Mouse (Mus musculus) neural tube, embryonic 11.5 days (tissue): Measurements from ENCODE around the gene Zfp821. TPM values are rescaled to one million over a fixed set of nuclear protein-coding genes. Genes with fewer than 3 reads are reported as not detected.

Experiments used
- ATAC-seq: fragments of 200-750 bp; cut with Nextera tagmentation; 2 replicates; pipeline ENCODE4 v1.8.0; 2017; ENCODE audit warnings: moderate number of reproducible peaks, mild to moderate bottlenecking, moderate TSS enrichment, moderate library complexity; ENCODE audit not compliant: insufficient read depth, low FRiP score, low TSS enrichment
- DNase-seq: peaks from one replicate; pipeline ENCODE4 v3.0.0-alpha.2; 2015; ENCODE audit warnings: low spot score
- H3K27ac ChIP-seq: fragments of 300-500 bp; sonication (generic); 2 replicates; pipeline ENCODE4 v1.5.1; 2014; ENCODE audit warnings: low read depth, mild to moderate bottlenecking, low read length
- H3K27me3 ChIP-seq: fragments of 300-500 bp; sonication (generic); 2 replicates; pipeline ENCODE4 v1.6.1; 2014; ENCODE audit warnings: mild to moderate bottlenecking, low read length, mixed read lengths; ENCODE audit not compliant: control insufficient read depth, insufficient read depth
- H3K36me3 ChIP-seq: fragments of 300-500 bp; sonication (generic); 2 replicates; pipeline ENCODE4 v1.6.1; 2014; ENCODE audit warnings: mild to moderate bottlenecking, low read length, moderate library complexity, mixed read lengths; ENCODE audit not compliant: control insufficient read depth, insufficient read depth
- H3K4me1 ChIP-seq: fragments of 300-500 bp; sonication (generic); 2 replicates; pipeline ENCODE4 v1.6.1; 2014; ENCODE audit warnings: low read length, mixed read lengths; ENCODE audit not compliant: control insufficient read depth, insufficient read depth
- H3K4me2 ChIP-seq: fragments of 300-500 bp; sonication (generic); 2 replicates; pipeline ENCODE4 v1.6.1; 2014; ENCODE audit warnings: low read depth, mild to moderate bottlenecking, moderate library complexity
- H3K4me3 ChIP-seq: fragments of 300-500 bp; sonication (generic); 2 replicates; pipeline ENCODE4 v1.5.1; 2014; ENCODE audit warnings: low read depth, low read length
- H3K9ac ChIP-seq: fragments of 300-500 bp; sonication (generic); 2 replicates; pipeline ENCODE4 v1.6.1; 2014; ENCODE audit warnings: mild to moderate bottlenecking, low read length
- H3K9me3 ChIP-seq: fragments of 300-500 bp; sonication (generic); 2 replicates; pipeline ENCODE4 v1.6.1; 2016; ENCODE audit warnings: low read length; ENCODE audit not compliant: control insufficient read depth
- WGBS: fragments of 180-500 bp; shearing (Covaris S2); extraction: QIAGEN DNeasy Blood & Tissue Kit; methylation state at CpG from one replicate; pipeline ENCODE4 v1.1.7; 2014; 5-methylcytosine and 5-hydroxymethylcytosine counted together
- polyA plus RNA-seq: library from polyadenylated mRNA; unstranded; fragments of >200 nt; fragmentation: Nextera tagmentation; extraction: Ambion mirVana; gene quantifications from 2 replicates; pipeline ENCODE4 v1.2.1, GENCODE M21; 2014

Zfp821 gene
- polyA plus RNA-seq: 52.3 and 55.9 TPM in 2 replicates

DNA sequence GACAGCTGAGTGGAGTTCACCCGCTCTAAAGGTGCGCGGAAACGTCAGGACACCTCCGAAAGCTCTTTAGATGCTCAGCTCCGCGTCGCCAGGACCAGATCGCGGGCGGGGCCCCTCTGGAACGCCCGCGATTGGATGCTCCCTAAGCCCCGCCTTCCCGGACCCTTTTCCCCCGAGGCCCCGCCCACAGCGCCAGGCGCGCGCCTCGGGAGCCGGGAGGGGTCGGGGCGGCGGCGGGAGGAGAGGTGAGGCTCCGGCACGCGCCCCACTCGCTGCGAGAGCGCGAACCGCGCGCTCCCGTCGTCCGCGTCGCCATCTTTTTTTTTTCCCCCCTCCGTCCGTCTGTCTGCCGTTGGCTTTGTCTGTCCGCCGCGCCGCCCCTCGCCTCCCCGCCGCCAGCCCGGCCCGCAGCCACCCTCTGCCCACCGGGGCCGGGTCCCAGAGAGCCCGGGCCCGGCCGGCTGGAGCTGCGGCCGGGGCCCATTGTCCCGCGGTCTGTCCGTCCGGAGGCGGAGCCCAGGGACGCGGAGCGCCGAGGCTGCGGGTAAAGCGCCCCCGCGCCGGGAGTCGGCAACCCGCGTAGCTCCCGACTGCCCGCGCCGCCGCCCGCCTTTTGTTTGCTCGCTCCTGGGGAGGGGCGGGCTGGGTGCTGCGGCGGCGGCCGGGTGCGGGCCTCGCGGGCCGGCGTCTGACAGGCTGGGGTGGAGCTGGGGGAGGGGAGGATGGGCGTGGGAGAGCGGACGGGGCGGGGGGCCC, at the start of gene Zfp821:
TSS of gene Zfp821 (plus strand) at position 227 of the 756 bp plus-strand sequence.
- Histone ChIP-seq H3K9ac (peak within 1 kb of the TSS; percentile 99), H3K27ac (peak within 1 kb of the TSS; percentile 91), H3K36me3 (peaks cover 12% of the 10 kb centered on the region), H3K4me2 (peak within 1 kb of the TSS; percentile 89), H3K9me3 (no peaks in the 10 kb centered on the region), H3K4me3 (peak within 1 kb of the TSS; percentile 96), H3K4me1 (peaks cover 14% of the 10 kb centered on the region), H3K27me3 (peaks cover 8% of the 10 kb centered on the region; the same call in 1 of the 2 replicates)
- WGBS: under 1% methylated on average over 59 of the region's 100 CpGs
- DNase-seq (peak; percentile 99), ATAC-seq (peak; percentile 83)

DNA sequence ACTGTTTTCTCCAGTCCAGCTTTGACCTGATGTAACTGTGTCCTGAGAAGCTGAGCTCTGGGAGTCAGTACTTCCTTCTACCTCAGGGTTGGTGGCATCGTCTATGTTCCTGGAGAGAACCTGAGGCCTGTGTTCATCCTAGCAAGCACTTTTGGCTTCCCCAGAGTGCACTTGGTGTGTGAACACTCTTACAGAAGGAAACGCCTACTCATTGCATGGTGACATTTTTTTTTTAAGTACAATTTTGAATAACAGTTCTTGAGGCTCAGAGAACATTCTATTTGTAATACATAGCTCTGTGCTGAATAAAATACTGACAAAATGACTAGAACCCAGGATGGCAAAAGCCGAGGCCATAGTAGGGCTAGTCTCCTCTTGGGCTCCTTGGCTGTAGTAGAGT, 48.5 kb upstream of the Zfp821 start:
- no peak overlapping the region for H3K27ac ChIP-seq
- no peak overlapping the region for H3K4me2 ChIP-seq
- DNase-seq: no peak
- no peaks in the 10 kb centered on the region for H3K36me3 ChIP-seq
- WGBS: 84% methylated on average over 3 of the region's 3 CpGs
- no peaks in the 10 kb centered on the region for H3K9me3 ChIP-seq
- H3K27me3 ChIP-seq: no peaks in the 10 kb centered on the region
- no peak overlapping the region for H3K9ac ChIP-seq
- H3K4me3 ChIP-seq: no peak overlapping the region
- no peak for ATAC-seq
- H3K4me1 ChIP-seq: no peaks in the 10 kb centered on the region

DNA sequence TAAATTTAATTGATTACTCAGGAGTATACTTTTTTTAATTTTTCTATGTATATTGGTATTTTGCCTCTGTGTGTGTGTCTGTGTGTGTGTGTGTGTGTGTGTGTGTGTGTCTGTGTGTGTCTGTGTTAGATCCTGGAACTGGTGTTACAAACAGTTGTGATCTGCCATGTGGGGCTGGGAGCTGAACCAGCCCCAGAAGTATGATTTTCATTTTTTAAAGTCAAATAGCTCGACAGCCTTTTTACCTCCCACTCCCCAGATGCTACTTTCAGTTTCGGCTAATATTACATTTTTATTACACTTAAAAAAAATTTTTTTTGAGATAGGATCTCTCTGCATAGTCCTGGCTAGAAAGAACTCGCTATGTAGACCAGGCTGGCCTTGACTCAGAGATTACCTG, 43.0 kb upstream of the Zfp821 start:
- H3K4me1 ChIP-seq: no peaks in the 10 kb centered on the region
- no peak overlapping the region for H3K4me2 ChIP-seq
- no peak overlapping the region for H3K27ac ChIP-seq
- H3K9me3 ChIP-seq: no peaks in the 10 kb centered on the region
- DNase-seq: no peak
- no peak overlapping the region for H3K4me3 ChIP-seq
- H3K36me3 ChIP-seq: no peaks in the 10 kb centered on the region
- ATAC-seq: no peak
- 92% methylated on average over 3 of the region's 3 CpGs for WGBS
- H3K9ac ChIP-seq: no peak overlapping the region
- H3K27me3 ChIP-seq: no peaks in the 10 kb centered on the region

DNA sequence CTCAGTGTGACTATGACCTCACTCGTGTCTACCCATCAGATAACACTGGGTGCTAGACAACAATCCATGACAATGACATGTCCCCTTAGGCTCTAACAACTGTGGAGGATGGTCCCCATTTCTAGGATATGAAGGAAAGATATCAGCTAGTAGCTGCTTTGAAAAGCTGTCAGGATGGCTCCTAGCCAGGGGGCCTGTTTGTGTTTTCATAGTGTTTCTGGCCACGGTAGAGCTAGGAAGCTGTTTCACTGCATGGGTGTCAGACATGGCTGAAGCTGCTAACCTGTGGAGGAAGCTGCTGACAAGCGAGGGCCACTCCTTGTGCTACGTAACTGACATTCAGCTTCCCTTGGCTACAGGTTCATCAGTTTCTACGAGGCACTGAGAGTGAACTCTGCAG, 38.7 kb upstream of the Zfp821 start:
- H3K4me3 ChIP-seq: no peak overlapping the region
- 83% methylated on average over 5 of the region's 5 CpGs for WGBS
- no peaks in the 10 kb centered on the region for H3K4me1 ChIP-seq
- ATAC-seq (no peak), DNase-seq (no peak)
- H3K36me3 ChIP-seq: peaks cover 6% of the 10 kb centered on the region
- H3K9me3 ChIP-seq: no peaks in the 10 kb centered on the region
- no peak overlapping the region for H3K27ac ChIP-seq
- H3K4me2 ChIP-seq: no peak overlapping the region
- no peak overlapping the region for H3K9ac ChIP-seq
- no peaks in the 10 kb centered on the region for H3K27me3 ChIP-seq

DNA sequence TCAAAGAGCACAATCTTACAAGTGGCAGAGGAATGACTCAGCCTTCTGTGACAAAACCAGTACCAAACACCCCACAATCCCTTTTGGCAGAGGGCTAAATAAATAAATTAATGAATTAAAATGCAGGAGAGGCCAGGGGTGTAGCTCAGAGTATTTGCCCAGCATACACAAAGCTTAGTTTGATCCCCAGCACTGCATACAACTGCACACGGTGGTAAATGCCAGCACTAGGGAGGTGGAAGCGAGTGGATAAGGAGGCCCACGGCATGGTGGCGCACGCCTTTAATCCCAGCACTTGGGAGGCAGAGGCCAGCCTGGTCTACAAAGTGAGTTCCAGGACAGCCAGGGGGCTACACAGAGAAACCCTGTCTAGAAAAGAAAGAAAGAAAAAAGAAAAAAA, 32.7 kb upstream of the Zfp821 start:
- Histone ChIP-seq H3K4me2 (no peak overlapping the region), H3K27me3 (no peaks in the 10 kb centered on the region), H3K9ac (no peak overlapping the region), H3K9me3 (no peaks in the 10 kb centered on the region), H3K36me3 (peaks cover 28% of the 10 kb centered on the region), H3K27ac (no peak overlapping the region), H3K4me3 (no peak overlapping the region), H3K4me1 (no peaks in the 10 kb centered on the region)
- 92% methylated on average over 5 of the region's 5 CpGs for WGBS
- ATAC-seq: no peak
- DNase-seq: no peak

DNA sequence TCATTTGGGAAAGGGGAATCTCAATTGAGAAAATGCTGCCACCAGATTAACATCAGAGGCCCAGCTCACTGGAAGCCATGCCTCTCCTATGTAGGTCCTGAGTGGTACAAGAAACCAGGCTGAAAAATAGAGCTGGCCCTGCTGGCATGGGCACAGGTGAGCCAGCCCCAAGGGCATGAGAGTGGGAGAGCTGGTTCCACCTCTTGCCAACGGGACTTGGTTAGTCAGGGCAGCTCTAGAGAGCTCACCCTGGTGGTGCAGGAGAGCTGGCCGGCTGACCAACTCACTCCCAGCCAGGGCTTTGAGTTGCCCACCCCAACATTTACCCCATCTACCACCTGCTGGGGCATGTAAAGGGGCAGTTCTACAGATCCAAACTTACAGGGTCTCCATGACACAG, 31.8 kb upstream of the Zfp821 start:
- no peak overlapping the region for H3K4me2 ChIP-seq
- DNase-seq (no peak), ATAC-seq (no peak)
- no peak overlapping the region for H3K27ac ChIP-seq
- H3K27me3 ChIP-seq: no peaks in the 10 kb centered on the region
- WGBS: 94% methylated on average over 2 of the region's 2 CpGs
- no peaks in the 10 kb centered on the region for H3K9me3 ChIP-seq
- H3K4me3 ChIP-seq: no peak overlapping the region
- no peaks in the 10 kb centered on the region for H3K4me1 ChIP-seq
- no peak overlapping the region for H3K9ac ChIP-seq
- peaks cover 28% of the 10 kb centered on the region for H3K36me3 ChIP-seq

DNA sequence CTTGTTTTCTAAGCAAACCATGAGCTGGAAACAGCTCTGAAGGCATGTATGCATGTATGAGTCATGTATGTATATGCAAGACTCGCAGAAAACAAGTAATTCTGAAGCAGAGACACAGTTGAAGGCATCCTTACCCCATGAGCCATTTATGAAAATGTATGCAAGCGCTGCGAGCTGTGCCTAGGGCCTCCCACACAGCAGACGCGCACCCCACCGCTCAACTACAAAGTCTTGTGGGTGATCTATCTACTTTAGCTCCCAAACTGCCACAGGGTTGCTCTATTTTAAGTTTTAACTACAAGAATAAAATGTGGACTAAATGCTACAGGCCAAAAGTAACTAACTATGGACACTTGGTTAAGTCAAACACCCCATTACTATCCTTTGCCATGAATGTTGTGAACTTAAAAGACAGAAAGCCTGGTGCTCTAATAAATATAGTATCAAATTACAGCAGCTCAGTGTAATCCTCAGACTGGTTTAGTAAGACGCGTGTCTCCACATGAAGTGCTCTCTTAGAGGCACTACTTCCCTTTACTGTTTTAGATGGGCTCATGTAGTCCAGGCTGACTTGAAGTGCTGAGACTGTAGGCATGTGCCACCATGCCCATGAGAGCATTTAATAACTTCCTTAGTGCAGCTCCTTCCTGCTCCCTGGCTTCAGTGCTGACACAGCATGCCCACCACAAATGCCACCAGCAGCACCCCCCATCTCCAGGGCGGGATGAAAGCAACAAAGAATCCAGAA, 29.3 kb upstream of the Zfp821 start:
- no peak overlapping the region for H3K27ac ChIP-seq
- DNase-seq (no peak), ATAC-seq (no peak)
- H3K9ac ChIP-seq: no peak overlapping the region
- no peaks in the 10 kb centered on the region for H3K9me3 ChIP-seq
- peaks cover 30% of the 10 kb centered on the region for H3K36me3 ChIP-seq
- no peak overlapping the region for H3K4me3 ChIP-seq
- H3K4me2 ChIP-seq: no peak overlapping the region
- 95% methylated on average over 9 of the region's 9 CpGs for WGBS
- no peaks in the 10 kb centered on the region for H3K4me1 ChIP-seq
- H3K27me3 ChIP-seq: no peaks in the 10 kb centered on the region

DNA sequence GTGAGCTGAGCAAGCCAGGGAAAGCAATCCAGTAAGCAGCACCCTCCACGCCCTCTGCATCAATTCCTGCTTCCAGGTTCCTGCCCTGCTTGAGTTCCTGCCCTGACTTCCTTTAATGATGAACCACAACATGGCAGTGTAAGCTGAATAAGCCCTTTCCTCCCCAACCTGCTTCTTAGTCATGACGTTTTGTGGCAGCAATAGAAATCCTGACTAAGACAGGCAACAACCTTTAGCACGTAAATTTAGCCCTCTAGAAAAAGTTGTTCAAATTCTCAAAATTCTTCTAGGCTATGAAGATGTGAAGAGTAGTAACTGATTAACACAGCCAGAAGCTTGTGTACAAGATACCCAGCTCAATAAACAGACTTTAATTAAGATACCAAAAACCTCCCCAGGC, 23.8 kb upstream of the Zfp821 start:
- Histone ChIP-seq H3K9me3 (no peaks in the 10 kb centered on the region), H3K27me3 (no peaks in the 10 kb centered on the region), H3K4me1 (no peaks in the 10 kb centered on the region), H3K4me2 (no peak overlapping the region), H3K27ac (no peak overlapping the region), H3K36me3 (peaks cover 6% of the 10 kb centered on the region), H3K4me3 (no peak overlapping the region), H3K9ac (no peak overlapping the region)
- WGBS: 92% methylated on average over 3 of the region's 3 CpGs
- ATAC-seq: no peak
- DNase-seq: no peak

DNA sequence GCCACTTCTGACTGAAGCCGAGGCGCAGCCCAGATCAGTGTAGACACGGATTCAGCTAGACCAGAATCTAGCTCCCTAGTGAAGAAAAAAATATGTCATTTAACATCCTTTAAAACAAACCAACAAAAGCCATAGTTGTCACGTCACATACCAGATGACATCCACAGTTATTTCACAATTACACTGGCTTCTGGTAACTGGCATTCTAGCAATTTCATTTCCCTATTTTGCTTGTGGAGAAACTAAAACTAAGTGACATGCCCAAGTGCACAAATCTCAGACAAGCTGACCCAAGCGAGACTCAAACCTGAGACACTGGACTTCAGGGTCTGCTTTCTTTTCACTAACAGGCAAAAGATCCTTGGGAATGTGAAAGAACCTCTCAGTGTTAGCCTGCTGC, 23.2 kb upstream of the Zfp821 start:
- no peak overlapping the region for H3K4me3 ChIP-seq
- peaks cover 6% of the 10 kb centered on the region for H3K36me3 ChIP-seq
- ATAC-seq: no peak
- WGBS: 92% methylated on average over 5 of the region's 5 CpGs
- no peaks in the 10 kb centered on the region for H3K9me3 ChIP-seq
- no peak overlapping the region for H3K27ac ChIP-seq
- H3K9ac ChIP-seq: no peak overlapping the region
- H3K4me1 ChIP-seq: no peaks in the 10 kb centered on the region
- DNase-seq: no peak
- no peak overlapping the region for H3K4me2 ChIP-seq
- no peaks in the 10 kb centered on the region for H3K27me3 ChIP-seq
